Mouse (Mus musculus) adipocyte (in vitro differentiated cells): ENCODE data around the gene Fli1.
A peak's percentile ranks its signal among the peaks of the same experiment; 100 is the strongest.

Experiments
- DNase-seq: peaks from one replicate; pipeline ENCODE4 v3.0.0-alpha.2; 2016; ENCODE audit warnings: low spot score

The Fli1 gene

DNA sequence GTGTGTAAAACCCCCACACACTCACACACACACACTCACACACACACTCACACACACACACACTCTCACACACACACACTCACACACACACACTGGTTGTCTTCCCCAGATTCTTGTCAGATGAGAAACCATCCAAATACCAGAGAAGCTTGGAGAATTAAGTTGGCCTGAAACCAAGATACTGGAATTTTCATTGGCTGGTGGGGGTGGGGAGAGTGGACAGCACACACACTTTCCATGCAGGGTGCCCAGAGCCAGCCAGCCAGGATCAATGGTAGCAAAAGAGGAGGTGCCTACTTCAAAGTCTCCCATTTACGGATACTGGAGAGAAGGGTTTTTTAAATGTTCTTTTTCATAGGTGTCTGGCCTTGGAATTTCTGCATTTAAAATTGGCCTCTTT is 74.3 kb downstream of the Fli1 start:
- no peak for DNase-seq

- no peak for DNase-seq
These were observed 75.2 kb downstream of the Fli1 start for GRCm38 (mm10) chr9:32467443-32467842.

GRCm38 (mm10) chr9:32466861-32467260 is 75.8 kb downstream of the Fli1 start:
- no peak for DNase-seq

GRCm38 (mm10) chr9:32456707-32457106 is 86.0 kb downstream of the Fli1 start:
- no peak for DNase-seq

GRCm38 (mm10) chr9:32450161-32450560 is 92.5 kb downstream of the Fli1 start:
- no peak for DNase-seq

DNA sequence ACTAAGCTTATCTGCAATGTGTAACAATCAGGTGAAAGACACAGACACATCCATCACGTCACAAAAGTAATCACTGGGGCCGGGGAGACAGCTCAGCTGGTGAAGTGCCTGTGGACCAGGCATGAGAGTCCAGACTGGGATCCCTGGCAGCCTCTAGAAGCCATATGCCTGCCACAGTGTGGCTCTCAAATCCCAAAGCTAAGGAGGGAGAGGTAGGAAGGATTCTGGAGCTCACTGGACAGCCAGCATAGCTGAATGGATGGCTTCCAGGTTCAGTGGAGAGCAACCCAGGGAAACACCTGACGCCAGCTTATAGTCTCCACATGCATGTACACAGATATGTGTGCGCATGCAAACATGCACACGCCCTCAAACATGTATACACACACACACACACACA is 93.9 kb downstream of the Fli1 start:
- DNase-seq: no peak

DNA sequence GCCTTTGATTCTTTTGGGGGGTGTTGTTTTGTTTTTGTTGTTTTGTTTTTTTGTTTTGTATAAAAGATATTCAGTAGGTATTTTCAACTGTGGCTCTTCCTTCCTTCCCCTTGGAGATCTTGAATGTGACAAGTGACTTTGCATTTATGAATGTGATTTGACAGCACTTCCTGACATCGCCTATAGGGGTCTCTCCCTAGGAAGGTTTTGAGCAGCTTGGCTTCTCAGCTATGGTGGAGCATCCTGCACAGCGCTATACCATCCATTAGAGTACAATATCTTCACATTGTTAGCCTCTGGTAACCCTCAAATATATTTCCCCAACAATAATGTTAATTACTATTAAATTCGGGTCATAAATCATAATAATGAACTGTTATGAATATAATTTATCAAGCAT is 96.9 kb downstream of the Fli1 start:
- DNase-seq: no peak

GRCm38 (mm10) chr9:32444453-32445201 is 98.0 kb downstream of the Fli1 start:
- no peak for DNase-seq

DNA sequence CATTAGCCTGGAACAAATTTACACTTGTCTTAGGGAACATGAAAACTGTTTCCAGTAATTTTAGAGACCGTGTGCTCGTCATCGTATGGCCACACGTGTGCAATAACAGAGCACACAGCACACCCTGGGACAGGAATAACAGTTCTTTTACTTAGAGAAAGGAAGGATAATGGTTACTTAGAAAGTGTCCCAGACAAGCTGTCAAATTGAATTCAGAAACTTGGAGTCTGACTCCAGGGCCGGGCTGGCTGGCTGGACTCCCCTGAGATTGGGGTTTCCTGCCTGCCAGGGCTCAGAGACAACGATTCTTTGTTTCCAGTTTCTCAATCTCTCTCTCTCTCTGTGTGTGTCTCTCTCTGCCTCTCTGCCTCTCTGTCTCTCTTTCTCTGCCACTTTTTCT is 98.8 kb downstream of the Fli1 start:
- DNase-seq: peak; percentile 39

DNA sequence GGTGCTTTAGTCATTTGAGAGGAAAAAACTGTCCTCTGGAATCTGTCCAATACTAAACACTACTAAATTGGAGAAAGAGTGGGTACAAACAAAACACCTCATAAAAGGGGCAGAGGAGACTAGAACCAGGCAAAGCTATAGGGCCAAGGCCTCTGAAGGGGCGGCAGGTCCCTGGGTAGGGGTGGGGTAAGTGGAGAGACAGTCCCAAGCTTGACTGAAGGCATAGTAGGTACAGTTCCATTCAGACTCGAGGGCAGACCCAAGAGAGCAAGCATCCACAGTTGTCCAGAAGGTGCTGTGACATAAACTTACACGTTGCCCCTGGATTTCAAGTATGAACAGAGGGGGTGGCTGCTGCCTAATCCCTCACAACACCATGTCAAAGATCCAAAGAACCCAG is 99.5 kb downstream of the Fli1 start:
- DNase-seq: no peak

- DNase-seq: no peak
These were observed 108.1 kb downstream of the Fli1 start for GRCm38 (mm10) chr9:32434241-32435213.

GRCm38 (mm10) chr9:32431061-32431460 is 111.6 kb downstream of the Fli1 start:
- no peak for DNase-seq

DNA sequence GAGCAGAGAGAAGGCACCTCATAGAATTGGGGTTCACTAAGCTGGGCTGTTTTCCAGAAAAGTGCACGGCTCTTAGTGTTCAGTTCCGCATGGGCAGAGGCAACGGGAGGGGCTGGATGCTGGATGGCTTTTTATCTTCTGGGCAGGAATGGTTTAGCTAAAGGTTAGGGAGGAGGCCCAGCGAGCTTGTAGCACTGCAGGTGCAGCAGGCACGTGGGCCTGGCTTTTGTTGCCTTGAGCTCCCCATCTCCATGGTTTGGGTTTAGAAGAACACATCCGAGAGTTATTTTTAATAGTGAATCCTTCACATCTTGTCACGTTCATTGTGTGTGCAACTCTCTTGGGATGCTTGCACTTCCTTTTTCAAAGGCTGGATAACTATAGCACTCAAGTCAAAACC is 117.3 kb downstream of the Fli1 start:
- no peak for DNase-seq

- no peak for DNase-seq
These were observed 122.0 kb downstream of the Fli1 start for GRCm38 (mm10) chr9:32420711-32421110.

DNA sequence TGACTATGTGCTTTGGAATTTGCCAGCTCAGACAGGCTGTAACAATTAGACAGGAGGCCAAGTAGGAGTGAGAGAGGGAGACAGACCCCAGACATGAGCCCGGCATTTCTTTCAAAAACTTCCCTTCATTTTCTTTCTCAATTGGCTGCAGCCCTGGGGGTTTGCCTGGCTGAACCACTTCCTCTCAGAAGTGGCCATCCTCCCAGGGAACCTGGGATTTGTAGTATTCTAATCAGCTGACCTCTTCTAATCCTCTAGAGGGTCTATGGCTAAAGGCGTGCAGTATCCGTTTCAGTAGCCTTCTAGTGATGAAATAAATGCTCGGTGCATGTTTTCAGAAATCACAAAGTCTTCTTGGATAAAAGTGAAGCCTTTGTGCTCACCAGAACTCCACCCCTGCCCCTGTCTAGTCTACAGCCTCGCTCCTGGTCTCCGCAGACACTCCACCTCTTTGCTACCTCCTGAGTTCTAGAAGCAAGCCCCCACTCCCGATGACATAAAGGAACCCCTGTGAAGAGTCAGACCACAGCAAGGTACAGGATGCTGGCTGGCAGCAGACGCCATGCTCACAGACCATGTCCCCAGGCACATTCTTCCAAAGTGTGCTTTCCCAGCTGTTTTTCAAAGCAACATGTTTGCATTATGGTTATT is 125.1 kb downstream of the Fli1 start:
- no peak for DNase-seq

DNA sequence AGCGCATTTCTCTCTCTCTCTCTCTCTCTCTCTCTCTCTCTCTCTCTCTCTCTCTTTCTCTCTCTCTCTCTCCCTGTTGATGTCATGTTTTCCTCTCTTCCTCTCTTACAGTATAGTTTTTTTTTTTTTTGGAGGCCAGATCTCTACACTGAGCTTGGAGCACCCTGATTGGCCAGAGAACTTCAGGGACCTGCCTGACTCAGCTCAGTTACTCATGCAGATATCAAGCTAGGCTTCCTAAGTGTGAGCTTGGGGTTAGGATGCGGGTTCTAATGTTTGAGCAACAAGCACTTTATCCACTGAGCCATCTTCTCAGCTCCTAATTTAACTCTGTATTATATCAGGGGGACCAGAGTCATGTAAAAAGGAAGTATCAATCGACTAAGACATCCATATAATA is 126.7 kb downstream of the Fli1 start:
- no peak for DNase-seq

GRCm38 (mm10) chr9:32414956-32415355 is 127.7 kb downstream of the Fli1 start:
- DNase-seq: no peak

DNA sequence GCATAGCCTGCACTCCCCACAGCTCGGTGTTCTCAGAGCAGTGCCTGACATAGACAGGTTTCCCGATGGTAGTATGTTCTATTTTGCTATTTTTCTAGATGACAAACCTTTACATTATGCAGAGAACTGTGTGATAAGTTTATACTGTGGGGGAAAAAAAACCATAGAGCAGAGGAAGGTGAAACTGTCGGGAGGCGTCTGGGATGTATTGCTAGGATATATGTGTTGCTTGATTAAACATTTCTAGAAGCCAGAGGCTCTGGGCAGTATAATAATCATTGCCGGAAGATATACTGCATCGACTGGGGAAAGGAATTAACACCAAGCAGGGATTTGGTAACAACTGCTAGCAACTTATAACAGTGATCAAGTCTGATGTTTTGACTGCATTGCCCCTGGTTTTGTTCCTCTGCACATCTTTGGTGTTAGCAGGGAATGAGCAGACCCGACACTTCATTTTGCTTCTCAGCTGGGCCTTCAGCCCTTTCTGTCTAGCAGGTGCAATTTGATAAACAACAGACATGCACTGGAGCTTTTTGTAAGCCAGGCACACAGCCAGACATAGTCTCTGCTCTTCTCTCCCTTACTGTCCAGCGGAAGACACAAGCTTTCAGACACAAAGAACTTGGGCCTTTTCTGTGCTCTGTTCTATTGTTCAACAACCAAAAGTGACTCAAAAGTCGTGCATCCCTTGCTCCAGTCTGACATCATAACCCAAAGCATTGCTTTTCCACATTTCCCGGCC is 129.7 kb downstream of the Fli1 start:
- no peak for DNase-seq

DNA sequence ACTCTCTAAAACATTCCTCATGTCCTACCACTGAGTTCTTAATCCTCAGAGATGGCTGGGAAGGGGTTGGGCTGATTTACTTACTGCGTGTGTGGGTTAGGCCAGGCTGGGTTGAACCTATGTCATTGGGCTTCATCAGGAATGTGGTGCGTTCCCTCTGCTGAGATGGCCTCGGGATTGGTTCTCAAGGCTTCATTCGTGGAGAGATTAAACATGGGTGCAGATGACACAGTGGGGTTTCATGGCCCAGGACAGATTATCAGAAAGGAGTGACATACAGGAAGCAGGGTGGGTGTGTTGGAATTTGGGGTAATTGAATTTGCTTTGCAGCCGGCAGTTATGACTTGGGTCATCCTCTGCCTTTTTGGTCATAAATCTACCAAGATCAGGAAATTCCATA is 131.2 kb downstream of the Fli1 start:
- DNase-seq: no peak

DNA sequence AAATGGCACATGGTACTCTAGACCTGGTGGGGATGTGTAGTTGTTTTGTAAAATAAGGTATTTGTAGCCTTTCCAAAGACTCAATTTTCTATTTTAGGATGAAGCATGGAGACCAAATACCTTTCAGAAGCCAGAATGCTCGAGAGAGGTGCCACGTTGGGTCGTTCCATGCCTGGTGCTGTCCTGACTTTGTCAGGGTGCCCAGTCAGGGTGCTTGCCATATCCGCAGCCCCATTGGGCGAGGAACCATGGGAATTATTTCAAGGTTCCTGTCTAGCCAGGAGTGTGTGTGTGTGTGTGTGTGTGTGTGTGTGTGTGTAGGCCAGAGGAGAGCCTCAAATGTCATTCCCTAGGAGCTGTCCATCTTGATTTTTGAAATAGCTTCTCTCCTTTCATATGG is 132.0 kb downstream of the Fli1 start:
- no peak for DNase-seq

- no peak for DNase-seq
These were observed 133.3 kb downstream of the Fli1 start for GRCm38 (mm10) chr9:32409060-32409961.
